Mouse (Mus musculus) ES-E14 (cell line): ENCODE measurements around the gene Acta2. TPM values are rescaled to one million over a fixed set of nuclear protein-coding genes. Genes with fewer than 3 reads are reported as not detected.

Experiments used
- DNase-seq: peaks from one replicate; pipeline ENCODE4 v3.0.0-alpha.2; 2013; ENCODE audit warnings: low read depth, low spot score
- H3K27ac ChIP-seq: 2 replicates; pipeline ENCODE4 v1.5.1; 2012; ENCODE audit warnings: low read depth, mild to moderate bottlenecking, low read length, moderate library complexity, mixed read lengths; ENCODE audit not compliant: poor library complexity, insufficient read depth, severe bottlenecking
- H3K36me3 ChIP-seq: 2 replicates; pipeline ENCODE4 v1.6.1; 2012; ENCODE audit warnings: mild to moderate bottlenecking, low read length, moderate library complexity, mixed read lengths; ENCODE audit not compliant: control insufficient read depth, poor library complexity, insufficient read depth, severe bottlenecking
- H3K4me1 ChIP-seq, 2 experiments: fragments of 150-350 bp in 1 of 2; sonication (generic) in 1 of 2; 2 replicates each; pipeline ENCODE4 v1.6.1; 2012; ENCODE audit warnings: low read length in 2 of 2, mild to moderate bottlenecking in 1 of 2, mixed read lengths in 1 of 2; ENCODE audit not compliant: control insufficient read depth in 2 of 2, insufficient read depth in 2 of 2, poor library complexity in 1 of 2
- H3K4me3 ChIP-seq, 2 experiments: fragments of 150-350 bp in 1 of 2; sonication (generic) in 1 of 2; 2 replicates each; pipeline ENCODE4 v1.5.1; 2012; ENCODE audit warnings: low read length in 2 of 2, low read depth in 1 of 2, mild to moderate bottlenecking in 1 of 2, mixed read lengths in 1 of 2; ENCODE audit not compliant: insufficient read depth in 1 of 2, poor library complexity in 1 of 2, severe bottlenecking in 1 of 2
- H3K9ac ChIP-seq: 2 replicates; pipeline ENCODE4 v1.6.1; 2012; ENCODE audit warnings: low read depth, mild to moderate bottlenecking, low read length, mixed read lengths; ENCODE audit not compliant: poor library complexity, insufficient read depth, severe bottlenecking
- H3K9me3 ChIP-seq: fragments of 150-350 bp; sonication (generic); 2 replicates; pipeline ENCODE4 v1.6.1; 2012; ENCODE audit warnings: low read depth, mild to moderate bottlenecking, low read length; ENCODE audit not compliant: control insufficient read depth, insufficient read depth
- CHD2 ChIP-seq: IDR thresholded peaks from 2 replicates; pipeline ENCODE4 v1.6.1; 2014; ENCODE audit warnings: mild to moderate bottlenecking, low read depth, low read length, inconsistent platforms
- HCFC1 ChIP-seq: IDR thresholded peaks from 2 replicates; pipeline ENCODE4 v1.6.1; 2012; ENCODE audit warnings: low read length, inconsistent platforms, borderline replicate concordance; ENCODE audit not compliant: insufficient read depth
- MAFK ChIP-seq: IDR thresholded peaks from 2 replicates; pipeline ENCODE4 v1.6.1; 2014; ENCODE audit warnings: mild to moderate bottlenecking, low read depth, low read length, inconsistent platforms; ENCODE audit not compliant: insufficient read depth
- ZC3H11A ChIP-seq: IDR thresholded peaks from 2 replicates; pipeline ENCODE4 v1.6.1; 2012; ENCODE audit warnings: low read depth, mild to moderate bottlenecking, inconsistent platforms, low read length, borderline replicate concordance
- ZNF384 ChIP-seq: IDR thresholded peaks from 2 replicates; pipeline ENCODE4 v1.6.1; 2012; ENCODE audit warnings: low read depth, low read length, inconsistent platforms
- in situ Hi-C, 2 experiments: fragments of 600-800 bp; cut with MboI; formaldehyde crosslinking; loops; one replicate each; pipeline ENCODE4 v1.15.1; 2025; ENCODE audit warnings: low sequenced_read_pairs in 2 of 2, inconsistent platforms in 1 of 2; ENCODE audit not compliant: unreplicated experiment in 2 of 2
- total RNA-seq: library from RNA; depleted of rRNA; stranded (reverse); fragments of 300-350 nt; gene quantifications from 2 replicates; pipeline ENCODE4 v1.2.3, GENCODE M21; 2012

Gene Acta2
- total RNA-seq, 1 experiment: 421 TPM

DNA sequence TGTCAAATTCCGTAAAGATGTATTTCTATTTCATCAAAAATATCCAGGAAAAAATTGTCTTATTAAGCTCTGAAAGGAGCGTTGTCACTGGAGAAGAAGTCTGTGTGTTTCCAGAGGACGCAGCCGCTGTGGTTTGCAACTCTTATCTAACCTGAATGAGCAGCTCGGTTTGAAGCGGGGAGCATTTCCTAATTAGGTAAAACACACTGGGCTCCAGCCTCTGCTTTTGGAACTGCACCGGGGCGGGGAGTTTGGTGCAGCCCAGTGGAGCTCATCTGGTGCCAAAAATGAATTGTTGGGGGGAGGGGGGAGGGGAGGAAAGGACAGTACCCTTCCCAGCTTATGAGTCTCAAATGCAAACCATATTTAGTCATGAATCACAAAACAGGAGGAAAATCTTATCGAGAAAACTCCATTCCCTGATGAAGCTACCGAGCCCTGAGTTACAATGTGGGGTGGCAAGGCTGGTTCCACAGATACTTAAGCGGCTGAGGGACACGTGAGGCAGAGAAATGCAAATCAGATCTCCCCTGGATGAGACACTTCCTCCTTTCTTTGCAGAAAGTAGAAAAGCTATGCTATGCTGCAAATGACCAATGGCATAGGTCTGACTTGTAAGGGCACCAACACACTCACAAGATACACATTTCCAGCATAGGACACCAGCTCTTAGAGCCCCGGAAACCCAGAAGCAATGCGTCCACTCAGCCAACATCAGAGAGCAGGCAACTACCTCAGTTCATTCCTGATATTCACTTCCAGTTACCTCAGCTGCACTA lies 1.1 kb downstream of the Acta2 start:
- H3K27ac ChIP-seq: no peak overlapping the region
- no peaks in the 10 kb centered on the region for H3K4me1 ChIP-seq
- TF ChIP-seq HCFC1 (no peak), MAFK (no peak), ZNF384 (no peak), ZC3H11A (no peak), CHD2 (no peak)
- DNase-seq: no peak
- no peak overlapping the region for H3K4me3 ChIP-seq
- no peaks in the 10 kb centered on the region for H3K36me3 ChIP-seq
- in situ Hi-C loops: no loop called here
- H3K9ac ChIP-seq: no peak overlapping the region
- H3K9me3 ChIP-seq: no peaks in the 10 kb centered on the region

DNA sequence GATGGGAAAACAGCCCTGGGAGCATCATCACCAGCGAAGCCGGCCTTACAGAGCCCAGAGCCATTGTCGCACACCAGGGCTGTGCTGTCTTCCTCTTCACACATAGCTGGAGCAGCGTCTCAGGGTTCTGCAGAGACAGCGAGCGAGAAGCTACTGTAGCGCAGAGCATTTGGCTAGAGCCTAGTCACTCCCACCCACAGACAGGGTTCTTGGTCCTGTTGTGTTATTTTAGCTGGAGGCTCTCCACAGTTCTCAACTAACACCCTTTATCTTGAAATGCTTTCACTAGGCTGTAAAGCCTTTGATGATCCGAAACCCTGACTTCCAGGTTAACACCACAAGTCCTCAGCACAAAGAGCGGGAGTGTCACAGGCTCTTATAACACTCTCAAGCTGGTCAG lies 2.9 kb downstream of the Acta2 start:
- no peak for DNase-seq
- no peaks in the 10 kb centered on the region for H3K9me3 ChIP-seq
- in situ Hi-C loops: no loop called here
- H3K4me1 ChIP-seq: no peaks in the 10 kb centered on the region
- no peak for TF ChIP-seq CHD2
- no peak for TF ChIP-seq HCFC1
- TF ChIP-seq ZC3H11A: no peak
- no peak for TF ChIP-seq ZNF384
- TF ChIP-seq MAFK: no peak
- H3K4me3 ChIP-seq: no peak overlapping the region
- H3K36me3 ChIP-seq: no peaks in the 10 kb centered on the region
- no peak overlapping the region for H3K27ac ChIP-seq
- no peak overlapping the region for H3K9ac ChIP-seq

- in situ Hi-C loops: no loop called here
- no peak for TF ChIP-seq HCFC1
- no peak for TF ChIP-seq MAFK
- no peak for TF ChIP-seq CHD2
- no peak for TF ChIP-seq ZC3H11A
- no peak for TF ChIP-seq ZNF384
- H3K36me3 ChIP-seq: no peaks in the 10 kb centered on the region
- H3K9me3 ChIP-seq: no peaks in the 10 kb centered on the region
- H3K4me3 ChIP-seq: no peak overlapping the region
- no peaks in the 10 kb centered on the region for H3K4me1 ChIP-seq
- H3K27ac ChIP-seq: no peak overlapping the region
- H3K9ac ChIP-seq: no peak overlapping the region
- DNase-seq: no peak
These were observed 3.5 kb downstream of the Acta2 start for GRCm38 (mm10) chr19:34251900-34252299.

DNA sequence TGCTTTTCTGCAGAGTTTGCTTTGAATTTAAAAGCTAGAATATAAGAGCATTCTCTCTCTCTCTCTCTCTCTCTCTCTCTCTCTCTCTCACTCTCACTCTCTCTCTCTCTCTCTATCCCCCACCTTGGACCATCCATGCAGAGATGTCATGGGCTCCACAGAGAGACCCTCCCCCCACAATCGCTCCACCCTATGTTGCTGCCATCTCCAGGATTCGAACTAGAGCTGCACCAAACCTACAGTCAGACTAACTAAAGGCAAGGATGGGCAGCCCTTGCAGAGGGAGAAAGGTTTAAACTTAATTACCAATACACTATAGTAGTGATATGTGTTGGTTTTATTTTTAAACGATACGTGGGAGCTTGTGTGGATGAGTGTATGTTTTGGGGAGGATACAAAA lies 4.8 kb downstream of the Acta2 start:
- Histone ChIP-seq H3K9me3 (no peaks in the 10 kb centered on the region), H3K36me3 (no peaks in the 10 kb centered on the region), H3K4me1 (no peaks in the 10 kb centered on the region), H3K4me3 (no peak overlapping the region), H3K9ac (no peak overlapping the region), H3K27ac (no peak overlapping the region)
- TF ChIP-seq MAFK (no peak), ZNF384 (no peak), CHD2 (no peak), ZC3H11A (no peak), HCFC1 (no peak)
- in situ Hi-C loops: no loop called here
- DNase-seq: no peak

GRCm38 (mm10) chr19:34248558-34248957 lies 6.8 kb downstream of the Acta2 start:
- no peak for DNase-seq
- H3K4me1 ChIP-seq: no peaks in the 10 kb centered on the region
- H3K9me3 ChIP-seq: no peaks in the 10 kb centered on the region
- H3K36me3 ChIP-seq: no peaks in the 10 kb centered on the region
- no peak overlapping the region for H3K4me3 ChIP-seq
- no peak overlapping the region for H3K9ac ChIP-seq
- TF ChIP-seq ZC3H11A (no peak), HCFC1 (no peak), ZNF384 (no peak)
- H3K27ac ChIP-seq: no peak overlapping the region
- in situ Hi-C loops: loop anchor here in 1 of 2 experiments (10.0 kb wide), 1 partner anchor 236 kb away; no protein-coding TSS in a partner anchor
